Mouse (Mus musculus) macrophage (primary cell): ENCODE data around the gene Prrc2a. TPM values are rescaled to one million over a fixed set of nuclear protein-coding genes. Genes with fewer than 3 reads are reported as not detected.
"Not testable (repeated sequence)": the region's sequence is repeated elsewhere in the genome, so short reads cannot be mapped to it uniquely, and the experiment has no call there.

ENCODE experiments used
- H3K27ac ChIP-seq: fragments of 350-480 bp; formaldehyde crosslinking; 2 replicates; pipeline ENCODE4 v1.9.0; 2021
- H3K36me3 ChIP-seq: fragments of 350-480 bp; formaldehyde crosslinking; 2 replicates; pipeline ENCODE4 v1.9.0; 2021; ENCODE audit errors: inconsistent target
- H3K4me3 ChIP-seq: fragments of 350-480 bp; formaldehyde crosslinking; 2 replicates; pipeline ENCODE4 v1.9.0; 2021; ENCODE audit errors: inconsistent target
- H3K79me2 ChIP-seq: fragments of 350-480 bp; formaldehyde crosslinking; 2 replicates; pipeline ENCODE4 v1.9.0; 2021; ENCODE audit errors: inconsistent target
- whole genome bisulfite sequencing: methylation state at CpG from one replicate; pipeline ENCODE4 v1.1.7; 2026; ENCODE audit warnings: inconsistent platforms; ENCODE audit not compliant: missing documents; 5-methylcytosine and 5-hydroxymethylcytosine counted together
- polyA plus RNA-seq: library from polyadenylated mRNA; stranded (reverse); fragments of 250-400 nt; gene quantifications from 3 replicates; pipeline ENCODE4 v1.2.4, GENCODE M21; 2018; ENCODE audit warnings: inconsistent platforms

Gene Prrc2a
- polyA plus RNA-seq, 1 experiment from 2014 or later, result 91.3 TPM

DNA sequence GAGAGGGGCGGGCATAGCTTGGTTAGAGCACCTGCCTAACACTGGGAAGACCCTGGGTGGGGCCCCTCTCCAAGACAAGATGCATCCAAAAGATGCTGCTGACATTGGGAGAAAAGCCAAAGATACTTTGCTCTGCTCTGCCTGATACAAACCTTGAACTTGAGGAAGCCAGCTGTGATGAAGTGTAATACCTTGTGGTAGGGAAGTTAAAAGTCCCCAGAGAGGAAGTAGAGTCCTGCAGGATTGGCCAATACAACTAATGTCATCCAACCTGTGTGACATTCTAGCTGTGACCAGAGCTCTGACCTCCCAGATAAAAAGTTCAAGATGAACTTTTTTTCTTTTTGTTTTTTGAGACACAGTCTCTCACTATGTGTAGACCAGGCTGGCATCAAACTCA, 39.6 kb downstream of the Prrc2a start:
- no peak overlapping the region for H3K4me3 ChIP-seq
- H3K79me2 ChIP-seq, result peaks cover 74% of the 10 kb centered on the region
- H3K36me3 ChIP-seq, result peaks cover 25% of the 10 kb centered on the region
- 100% methylated on average over 1 of the region's 1 CpGs for WGBS
- no peak overlapping the region; the same call in 1 of the 2 replicates for H3K27ac ChIP-seq

DNA sequence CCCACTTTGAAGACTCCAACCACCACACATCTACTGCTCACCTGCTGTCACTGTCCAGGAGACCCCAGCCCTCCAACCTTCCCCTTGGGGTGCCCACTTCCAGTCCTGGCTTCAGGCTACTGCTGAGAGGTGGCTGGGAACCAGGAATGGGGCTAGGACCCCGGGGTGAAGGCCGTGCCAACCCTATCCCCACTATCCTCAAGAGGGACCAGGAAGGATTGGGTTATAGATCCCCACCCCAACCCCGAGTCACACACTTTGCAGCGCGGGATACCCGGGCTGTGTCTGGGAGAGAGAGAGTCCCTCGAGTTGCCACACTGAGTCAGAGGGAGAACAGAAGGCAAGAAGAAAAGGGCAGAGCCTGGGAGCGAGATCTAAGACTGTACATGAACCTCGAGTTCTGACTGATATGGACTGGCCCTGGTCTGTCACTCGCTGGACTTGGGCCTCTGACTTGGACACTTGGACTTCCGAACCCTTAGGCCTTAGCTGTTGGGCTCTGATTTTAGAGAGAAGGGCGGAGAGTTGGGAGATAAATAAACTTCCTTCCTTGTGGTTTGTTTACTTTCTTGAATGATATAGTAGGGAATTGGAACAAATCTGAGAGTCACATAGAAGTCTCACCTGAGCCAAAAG, 40.3 kb downstream of the Prrc2a start:
- WGBS, result 94% methylated on average over 12 of the region's 12 CpGs
- peaks cover 21% of the 10 kb centered on the region for H3K36me3 ChIP-seq
- H3K4me3 ChIP-seq, H3K27ac ChIP-seq: not testable (repeated sequence)
- H3K79me2 ChIP-seq, result peaks cover 74% of the 10 kb centered on the region

DNA sequence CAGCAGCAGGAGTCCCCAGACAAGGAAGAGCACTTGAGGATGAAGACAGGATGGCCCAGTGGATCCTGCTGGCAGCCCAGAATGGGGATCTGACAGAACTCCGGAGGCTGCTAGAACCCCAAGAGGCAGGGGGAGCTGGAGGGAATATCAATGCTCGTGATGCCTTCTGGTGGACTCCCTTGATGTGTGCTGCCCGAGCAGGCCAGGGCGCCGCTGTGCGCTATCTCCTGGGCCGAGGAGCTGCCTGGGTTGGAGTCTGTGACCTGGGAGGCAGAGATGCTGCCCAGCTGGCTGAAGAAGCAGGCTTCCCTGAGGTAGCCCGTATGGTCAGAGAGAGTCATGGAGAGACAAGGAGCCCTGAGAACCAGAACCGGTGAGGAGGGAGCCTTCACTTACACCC, 41.4 kb downstream of the Prrc2a start:
- H3K4me3 ChIP-seq, H3K27ac ChIP-seq: not testable (repeated sequence)
- peaks cover 69% of the 10 kb centered on the region for H3K79me2 ChIP-seq
- peaks cover 25% of the 10 kb centered on the region for H3K36me3 ChIP-seq
- 93% methylated on average over 9 of the region's 9 CpGs for WGBS

DNA sequence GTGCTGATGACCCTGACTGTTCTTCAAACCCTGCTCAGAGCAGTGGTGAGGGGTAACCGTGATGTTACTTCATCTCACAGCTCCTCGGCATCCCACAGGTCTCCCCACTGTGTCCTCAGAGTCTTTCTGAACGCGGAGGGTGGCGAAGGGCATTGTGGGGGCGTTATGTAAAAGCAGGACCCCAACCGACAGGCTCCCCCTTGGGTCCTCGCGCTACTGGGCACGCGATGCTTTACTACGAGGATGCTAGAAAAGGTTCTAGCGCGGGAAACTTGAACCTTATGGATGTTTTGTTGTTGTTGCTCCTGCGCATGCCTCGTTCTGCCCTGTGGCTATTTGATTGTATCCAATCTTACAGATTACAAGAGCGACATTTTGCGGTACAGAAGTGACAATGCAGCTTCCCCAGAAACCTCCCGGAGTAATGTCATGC, 42.8 kb downstream of the Prrc2a start, which contains the start of gene Csnk2b:
Gene Csnk2b, minus strand, starts transcription at position 183 of the 433 bp plus-strand sequence.
- under 1% methylated on average over 19 of the region's 19 CpGs for WGBS
- H3K79me2 ChIP-seq, result peaks cover 55% of the 10 kb centered on the region
- H3K27ac ChIP-seq, result peak within 1 kb of the TSS; percentile 60
- H3K4me3 ChIP-seq, result peak within 1 kb of the TSS; percentile 89
- peaks cover 28% of the 10 kb centered on the region for H3K36me3 ChIP-seq

DNA sequence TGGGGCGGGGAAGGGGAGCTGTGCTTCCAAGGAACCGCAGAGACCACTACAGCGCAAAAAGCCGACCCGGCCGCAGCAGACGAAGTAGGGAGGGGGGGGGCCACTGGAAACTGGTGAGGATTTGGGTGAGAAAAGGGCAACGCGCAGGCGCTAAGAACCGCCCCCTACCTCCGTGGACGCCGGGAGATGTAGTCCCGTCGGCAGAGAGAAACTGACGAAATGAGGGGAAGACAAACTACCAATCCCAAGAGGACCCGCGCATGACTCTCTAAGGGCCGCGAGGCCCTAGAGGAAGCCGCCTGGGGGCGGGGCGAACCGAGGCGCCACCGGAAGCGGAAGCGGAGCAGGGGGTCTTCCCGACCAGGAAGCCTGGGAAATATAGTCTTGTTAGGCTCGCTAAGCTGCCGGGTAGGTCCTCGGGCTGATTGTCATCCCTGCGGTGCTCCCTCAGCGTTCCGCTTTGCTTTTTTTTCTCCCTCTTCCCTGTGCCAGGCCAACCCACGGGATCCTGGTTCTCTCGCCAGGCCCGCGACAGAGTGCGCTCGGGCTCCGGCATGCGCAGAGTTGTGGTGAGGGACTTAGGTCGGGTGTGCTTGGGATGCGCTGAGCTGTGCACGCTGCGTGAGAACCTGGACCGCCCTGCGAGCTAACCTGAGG, 43.4 kb downstream of the Prrc2a start, which contains the start of gene Gpank1:
Gene Gpank1, plus strand, starts transcription at position 313 of the 657 bp plus-strand sequence.
- Histone ChIP-seq H3K4me3 (peak within 1 kb of the TSS; percentile 89), H3K27ac (peak within 1 kb of the TSS; percentile 60), H3K36me3 (peaks cover 31% of the 10 kb centered on the region), H3K79me2 (peaks cover 54% of the 10 kb centered on the region)
- whole genome bisulfite sequencing, result under 1% methylated on average over 50 of the region's 50 CpGs

DNA sequence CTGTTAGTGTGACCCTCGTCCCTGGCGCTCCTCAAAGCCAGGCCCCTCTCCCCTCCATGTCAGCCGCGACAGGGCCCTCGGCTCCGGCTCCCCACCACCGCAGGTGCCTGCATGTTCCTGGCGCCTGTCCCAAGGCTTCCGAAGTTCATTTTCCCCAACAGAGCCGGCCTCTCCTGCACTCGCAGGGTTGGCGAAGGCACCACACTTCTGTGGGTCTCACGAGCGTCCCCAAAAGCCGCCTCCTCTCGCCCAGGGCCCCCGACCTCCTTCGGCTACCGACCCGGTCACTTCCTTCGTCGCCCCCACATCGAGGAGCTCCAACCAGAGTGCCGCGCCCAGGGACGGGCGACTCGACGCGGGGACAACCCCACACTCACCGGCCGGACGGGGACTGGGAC, 44.0 kb downstream of the Prrc2a start:
- peaks cover 36% of the 10 kb centered on the region for H3K36me3 ChIP-seq
- H3K79me2 ChIP-seq, result peaks cover 54% of the 10 kb centered on the region
- peak overlapping the region; percentile 35 for H3K27ac ChIP-seq
- peak overlapping the region; percentile 89 for H3K4me3 ChIP-seq
- WGBS, result 1% methylated on average over 32 of the region's 33 CpGs

DNA sequence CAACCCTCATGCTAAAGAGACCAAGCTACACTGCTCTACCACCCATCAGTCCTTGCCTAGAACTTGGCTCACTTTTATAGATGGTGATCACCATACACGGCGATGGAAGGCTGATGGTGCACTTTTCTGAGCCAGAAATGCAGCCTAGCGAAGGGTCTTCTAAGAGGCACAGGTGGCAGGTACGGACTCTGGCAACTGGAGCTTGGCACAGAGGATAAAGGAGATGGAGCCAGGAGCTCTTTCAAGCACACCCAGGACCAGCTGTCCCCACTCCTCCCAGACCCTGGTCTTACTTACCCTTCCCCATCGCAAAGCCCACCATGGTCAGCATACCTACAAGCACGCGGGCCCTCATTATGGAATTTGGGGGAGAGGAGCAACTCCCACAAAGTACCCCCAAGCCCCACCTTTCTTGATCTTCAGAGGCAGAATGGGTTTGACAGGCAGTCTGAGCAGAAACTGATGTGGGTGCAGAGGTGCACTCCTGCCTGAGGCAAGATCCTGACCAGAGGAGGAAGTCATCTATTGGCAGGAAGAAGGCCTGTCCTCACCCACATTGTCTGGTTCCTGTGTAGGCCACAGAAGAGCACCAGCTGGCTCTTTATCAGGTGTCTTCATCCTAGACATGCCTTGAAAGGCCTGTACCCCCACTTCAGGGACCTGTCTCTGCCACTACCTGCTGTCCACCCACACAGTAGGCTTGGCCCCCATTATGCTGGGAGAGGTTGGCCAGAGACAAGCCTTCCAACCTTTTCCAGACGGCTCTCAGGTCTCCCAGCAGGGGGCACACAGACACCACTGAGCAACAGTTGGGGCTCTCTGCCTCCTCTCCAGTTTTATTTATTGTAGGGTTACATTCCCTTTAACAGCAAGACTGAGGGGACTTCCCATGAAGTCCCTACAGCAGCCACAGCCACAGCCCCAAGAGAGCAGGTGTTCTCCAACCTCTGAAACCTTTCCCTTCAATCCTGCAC, 49.4 kb downstream of the Prrc2a start, which contains the start of gene Ly6g5b:
Gene Ly6g5b, minus strand, starts transcription at position 383 of the 974 bp plus-strand sequence.
- no peak within 1 kb of the TSS for H3K4me3 ChIP-seq

DNA sequence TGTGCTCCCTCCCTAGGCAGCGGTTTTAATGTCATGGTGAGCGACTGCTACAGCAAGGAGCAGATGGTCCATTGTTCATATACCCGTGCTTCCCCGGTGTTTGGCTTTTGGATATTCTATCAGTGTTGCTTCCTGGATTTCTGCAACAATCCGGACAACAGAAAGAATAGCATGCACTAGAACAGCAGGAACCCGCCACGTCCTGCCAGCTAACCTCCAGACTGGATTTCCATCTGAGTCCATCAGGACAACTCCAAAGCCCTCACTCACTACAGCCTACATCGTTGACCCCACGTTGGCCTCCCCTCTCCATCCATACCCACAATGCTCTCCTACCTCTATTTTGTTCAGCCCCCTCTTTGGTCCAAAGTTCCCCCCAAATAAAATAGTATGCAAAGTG, 52.9 kb downstream of the Prrc2a start:
- H3K27ac ChIP-seq, result no peak overlapping the region
- H3K4me3 ChIP-seq, result no peak overlapping the region
- 80% methylated on average over 9 of the region's 9 CpGs for WGBS
- no peaks in the 10 kb centered on the region for H3K79me2 ChIP-seq
- peaks cover 20% of the 10 kb centered on the region; the same call in 1 of the 2 replicates for H3K36me3 ChIP-seq

More for the DNA sequence above, 49.4 kb downstream of the Prrc2a start, which contains the start of gene Ly6g5b:
- WGBS, result 78% methylated on average over 4 of the region's 8 CpGs
- peaks cover 36% of the 10 kb centered on the region for H3K36me3 ChIP-seq
- no peak within 1 kb of the TSS for H3K27ac ChIP-seq
- peaks cover 16% of the 10 kb centered on the region for H3K79me2 ChIP-seq

DNA sequence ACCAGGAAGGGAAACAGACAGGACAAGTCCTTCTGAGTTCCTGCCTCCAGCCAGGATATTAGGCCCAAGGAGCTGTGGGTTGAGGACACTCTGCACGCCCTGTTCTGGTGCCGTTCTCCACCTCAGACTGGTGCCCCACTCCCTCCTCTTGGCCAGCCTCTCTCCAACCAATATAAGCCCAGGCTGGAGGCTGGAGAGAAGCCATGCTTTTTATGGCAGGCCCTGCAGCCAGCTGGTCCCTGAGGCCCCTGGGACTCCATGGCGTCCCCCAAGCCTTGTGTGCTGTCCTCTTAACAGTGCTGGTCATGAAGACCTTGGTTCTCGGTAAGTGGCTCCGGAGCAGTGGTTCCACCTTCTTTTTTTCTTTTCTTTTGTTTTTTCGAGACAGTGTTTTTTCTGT, 56.6 kb downstream of the Prrc2a start, which contains the start of gene Ly6g5c:
Gene Ly6g5c, plus strand, starts transcription at position 183 of the 400 bp plus-strand sequence.
- Histone ChIP-seq H3K36me3 (peaks cover 3% of the 10 kb centered on the region; the same call in 1 of the 2 replicates), H3K4me3 (no peak within 1 kb of the TSS), H3K79me2 (no peaks in the 10 kb centered on the region), H3K27ac (no peak within 1 kb of the TSS)
- 90% methylated on average over 6 of the region's 6 CpGs for WGBS

DNA sequence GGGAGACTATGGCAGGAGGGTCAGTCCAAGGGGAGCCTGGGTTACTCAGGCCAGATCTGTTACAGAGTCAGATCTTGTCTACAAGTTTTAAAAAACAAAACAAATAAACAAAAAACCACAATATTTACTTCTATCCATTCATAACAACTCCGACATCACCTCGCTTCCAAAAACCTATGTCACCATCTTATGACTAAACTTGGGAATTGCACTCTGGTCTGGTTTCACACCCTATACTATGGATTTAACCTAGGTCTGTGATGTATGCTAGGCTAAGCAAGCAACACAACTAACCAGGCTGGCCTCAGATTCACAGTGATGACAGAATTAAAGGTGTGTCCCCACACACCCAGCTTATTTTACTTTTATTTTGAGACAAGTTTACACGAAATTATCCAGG, 58.2 kb downstream of the Prrc2a start:
- Histone ChIP-seq H3K27ac (no peak overlapping the region), H3K4me3 (no peak overlapping the region), H3K79me2 (no peaks in the 10 kb centered on the region), H3K36me3 (peaks cover 19% of the 10 kb centered on the region)
- 96% methylated on average over 3 of the region's 3 CpGs for WGBS

DNA sequence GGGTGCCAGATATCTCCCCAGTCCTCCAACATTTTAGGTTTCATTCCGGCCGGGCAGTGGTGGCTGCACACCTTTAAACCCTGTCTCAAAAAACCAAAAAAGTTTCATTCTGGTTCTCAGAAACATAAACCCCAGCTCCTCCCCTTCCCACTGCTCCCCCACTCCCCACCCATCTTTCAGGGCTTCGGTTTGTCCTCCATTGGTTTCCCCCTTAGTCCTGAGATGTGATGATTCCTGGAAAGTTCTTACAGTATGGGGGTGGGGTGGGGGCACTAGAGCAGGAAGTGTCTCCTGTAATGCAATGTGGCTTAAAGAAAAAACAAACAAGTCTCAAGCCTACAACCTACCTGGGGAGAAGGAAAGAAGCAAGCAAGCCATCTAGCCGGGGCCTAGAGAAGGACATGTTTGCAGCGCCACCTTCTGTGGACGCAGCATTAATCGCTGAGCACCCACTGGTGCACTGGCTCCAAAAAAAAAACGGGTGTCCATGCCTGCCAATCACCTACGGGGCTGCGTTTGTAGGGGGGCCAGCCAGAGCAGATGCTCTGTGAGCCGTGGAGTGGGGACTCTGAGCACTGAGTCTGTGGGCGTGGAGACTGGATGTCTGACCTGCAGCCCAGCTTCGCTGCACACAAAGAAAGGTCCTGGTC, 58.8 kb downstream of the Prrc2a start:
- H3K4me3 ChIP-seq, result no peak overlapping the region
- H3K27ac ChIP-seq, result no peak overlapping the region
- H3K79me2 ChIP-seq, result no peaks in the 10 kb centered on the region
- H3K36me3 ChIP-seq, result peaks cover 26% of the 10 kb centered on the region
- 39% methylated on average over 13 of the region's 13 CpGs for WGBS

DNA sequence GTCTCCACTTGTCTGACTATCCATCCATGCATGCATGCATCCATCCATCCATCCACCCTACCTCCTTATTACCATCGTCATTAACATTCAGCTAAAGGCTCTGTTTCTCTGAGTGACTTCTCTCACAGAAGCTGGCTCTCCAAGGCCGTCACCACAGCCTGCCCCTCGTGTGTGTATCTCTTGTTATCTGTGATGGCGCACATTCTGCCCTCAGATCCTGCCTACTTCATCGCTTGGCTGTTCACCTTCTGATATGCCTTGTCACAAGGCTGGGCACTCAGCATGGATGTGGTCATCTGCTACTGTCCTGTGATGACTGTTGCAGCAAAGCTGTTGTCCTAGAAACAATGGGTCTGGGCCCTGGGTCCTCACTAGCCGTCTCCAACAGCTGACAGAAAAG, 59.9 kb downstream of the Prrc2a start:
- Histone ChIP-seq H3K36me3 (peaks cover 34% of the 10 kb centered on the region), H3K27ac (no peak overlapping the region), H3K79me2 (no peaks in the 10 kb centered on the region), H3K4me3 (no peak overlapping the region)
- 89% methylated on average over 5 of the region's 6 CpGs for WGBS

DNA sequence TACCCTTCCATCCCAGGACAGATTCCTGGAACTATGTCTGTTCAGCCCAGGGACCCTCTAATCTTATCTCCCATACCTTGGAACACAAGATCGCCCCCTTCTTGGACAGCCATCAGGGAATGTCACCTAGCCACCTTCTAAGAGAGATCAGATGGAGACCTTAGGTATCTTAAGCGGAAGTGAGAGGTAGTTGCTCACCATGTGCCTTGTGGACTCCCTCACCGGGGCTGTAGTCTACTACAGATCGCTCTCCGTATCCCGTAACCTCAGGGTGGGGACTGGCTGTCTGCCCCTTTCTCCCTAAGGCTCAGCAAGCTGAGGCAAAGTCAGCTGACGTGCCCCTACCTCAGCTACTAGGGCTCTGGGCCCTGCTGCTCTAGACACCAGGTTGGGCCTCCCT, 60.6 kb downstream of the Prrc2a start:
- Histone ChIP-seq H3K79me2 (no peaks in the 10 kb centered on the region), H3K4me3 (no peak overlapping the region), H3K27ac (no peak overlapping the region), H3K36me3 (peaks cover 41% of the 10 kb centered on the region)
- WGBS, result 100% methylated on average over 7 of the region's 7 CpGs

DNA sequence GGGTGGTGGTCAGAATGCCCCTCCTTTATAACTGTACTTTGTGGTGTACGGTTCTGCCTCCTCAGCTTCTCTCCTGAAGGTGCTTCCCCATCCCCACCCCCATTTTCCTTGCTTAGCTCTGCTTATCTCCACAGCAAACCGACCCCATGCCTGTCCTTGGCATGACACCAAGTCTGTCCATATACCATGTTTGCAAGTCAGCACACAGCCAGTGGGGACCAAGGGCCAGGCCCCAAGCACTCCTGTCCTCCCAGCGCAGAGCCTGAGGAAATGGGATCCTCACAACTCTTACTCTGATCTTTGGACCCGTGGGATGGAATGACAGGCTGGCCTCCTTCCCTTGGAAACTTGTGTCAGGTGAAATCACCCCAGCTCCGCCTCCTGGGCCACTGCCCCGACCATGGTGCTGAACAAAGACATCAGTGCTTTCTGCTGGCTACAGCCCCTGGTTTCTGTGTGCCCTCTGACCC, 61.4 kb downstream of the Prrc2a start:
- Histone ChIP-seq H3K79me2 (no peaks in the 10 kb centered on the region), H3K4me3 (no peak overlapping the region), H3K36me3 (peaks cover 48% of the 10 kb centered on the region), H3K27ac (no peak overlapping the region)
- 65% methylated on average over 6 of the region's 6 CpGs for WGBS
